Mouse (Mus musculus): ENCODE measurements around the gene Exph5.

The Exph5 gene

GRCm38 (mm10) chr9:53333436-53333835, 32.0 kb downstream of the Exph5 start:
- Histone ChIP-seq H3K27me3 (ENCODE audit: control insufficient read depth, insufficient read depth, low read length, poor library complexity, severe bottlenecking) (no peaks in the 10 kb centered on the region), H3K36me3 (ENCODE audit: control insufficient read depth, insufficient read depth, low read length, poor library complexity, severe bottlenecking) (no peaks in the 10 kb centered on the region)
- DNase-seq (ENCODE audit: low read depth, low spot score) = no peak

- no peaks in the 10 kb centered on the region for H3K36me3 ChIP-seq (ENCODE audit: control insufficient read depth, insufficient read depth, low read length, poor library complexity, severe bottlenecking)
- no peak for DNase-seq (ENCODE audit: low read depth, low spot score)
- no peaks in the 10 kb centered on the region for H3K27me3 ChIP-seq (ENCODE audit: control insufficient read depth, insufficient read depth, low read length, poor library complexity, severe bottlenecking)
Measured at GRCm38 (mm10) chr9:53335131-53335530, 33.7 kb downstream of the Exph5 start.

GRCm38 (mm10) chr9:53339603-53340002, 38.1 kb downstream of the Exph5 start:
- no peak for DNase-seq (ENCODE audit: low read depth, low spot score)
- H3K36me3 ChIP-seq (ENCODE audit: control insufficient read depth, insufficient read depth, low read length, poor library complexity, severe bottlenecking) = no peaks in the 10 kb centered on the region
- no peaks in the 10 kb centered on the region for H3K27me3 ChIP-seq (ENCODE audit: control insufficient read depth, insufficient read depth, low read length, poor library complexity, severe bottlenecking)

DNA sequence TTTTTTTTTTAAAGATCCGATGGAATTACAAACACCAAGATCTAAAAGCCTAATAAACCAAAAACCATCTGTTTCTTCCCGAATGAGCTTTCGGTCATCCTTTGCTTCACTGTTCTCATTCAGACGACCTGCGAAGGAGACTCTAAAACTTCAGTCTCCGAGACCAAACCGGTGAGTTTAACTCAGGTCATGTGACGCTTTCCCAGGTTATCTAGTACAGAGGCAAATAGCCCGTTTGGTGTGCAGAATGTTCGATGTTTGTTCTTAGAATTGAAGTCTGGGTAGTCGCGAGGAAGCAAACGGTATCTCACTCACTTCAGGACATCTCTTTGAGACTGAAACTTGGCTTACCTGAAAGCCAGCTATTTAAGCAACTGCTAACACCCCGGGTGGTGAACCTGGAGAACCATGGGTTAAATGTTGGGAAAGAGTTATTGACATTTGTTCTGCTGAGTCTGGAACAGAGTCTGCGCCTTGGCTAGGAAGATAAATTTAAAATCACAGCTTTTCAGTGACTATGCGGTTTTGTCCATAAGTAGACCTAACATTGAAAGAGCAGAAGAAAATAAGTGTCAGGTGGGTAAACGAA, 39.0 kb downstream of the Exph5 start:
- Histone ChIP-seq H3K36me3 (ENCODE audit: control insufficient read depth, insufficient read depth, low read length, poor library complexity, severe bottlenecking) (no peaks in the 10 kb centered on the region), H3K27me3 (ENCODE audit: control insufficient read depth, insufficient read depth, low read length, poor library complexity, severe bottlenecking) (no peaks in the 10 kb centered on the region)
- DNase-seq (ENCODE audit: low read depth, low spot score) = no peak

GRCm38 (mm10) chr9:53340969-53341368, 39.5 kb downstream of the Exph5 start:
- DNase-seq (ENCODE audit: low read depth, low spot score) = no peak

GRCm38 (mm10) chr9:53341981-53342380, 40.5 kb downstream of the Exph5 start:
- DNase-seq (ENCODE audit: low read depth, low spot score) = no peak
- no peaks in the 10 kb centered on the region for H3K36me3 ChIP-seq (ENCODE audit: control insufficient read depth, insufficient read depth, low read length, poor library complexity, severe bottlenecking)
- no peaks in the 10 kb centered on the region for H3K27me3 ChIP-seq (ENCODE audit: control insufficient read depth, insufficient read depth, low read length, poor library complexity, severe bottlenecking)

More at GRCm38 (mm10) chr9:53340969-53341368, 39.5 kb downstream of the Exph5 start:
- no peaks in the 10 kb centered on the region for H3K27me3 ChIP-seq (ENCODE audit: control insufficient read depth, insufficient read depth, low read length, poor library complexity, severe bottlenecking)
- no peaks in the 10 kb centered on the region for H3K36me3 ChIP-seq (ENCODE audit: control insufficient read depth, insufficient read depth, low read length, poor library complexity, severe bottlenecking)

DNA sequence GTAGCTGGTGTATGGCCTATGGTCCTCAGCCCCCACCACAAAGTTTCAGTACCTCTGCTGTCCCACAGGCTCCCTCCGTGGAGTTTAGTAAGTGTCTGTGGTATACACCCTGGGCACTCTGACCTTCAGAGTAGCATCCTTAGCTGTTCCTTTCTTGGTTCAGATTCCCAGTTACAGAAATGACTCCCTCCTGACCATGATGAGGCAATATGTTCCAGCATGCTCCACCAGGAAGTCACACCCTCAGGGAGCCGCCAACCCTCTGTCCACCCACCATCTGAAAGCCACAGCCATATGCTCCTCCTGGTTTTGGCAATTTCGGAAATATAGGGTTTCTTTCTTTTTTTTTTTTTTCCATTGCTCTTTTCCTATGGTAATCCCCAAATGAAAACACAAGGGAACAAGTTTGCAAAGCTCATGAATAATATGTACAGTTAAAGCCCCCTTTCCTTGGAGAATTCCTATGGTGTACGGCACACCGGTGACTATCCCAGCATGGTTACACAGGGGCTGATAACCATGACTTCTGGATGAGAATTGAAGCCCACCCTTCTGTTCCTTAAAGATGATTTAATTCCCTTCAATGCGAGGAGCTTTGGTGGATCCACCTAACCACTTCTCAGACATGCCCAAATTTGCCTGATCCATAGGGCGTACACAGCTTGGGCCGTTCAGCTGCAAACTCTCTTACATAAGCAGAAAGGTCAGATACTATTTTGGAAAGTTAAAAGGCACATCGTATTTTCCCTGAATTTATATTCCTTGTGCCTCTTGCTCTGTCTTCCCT, 43.4 kb downstream of the Exph5 start:
- DNase-seq (ENCODE audit: low read depth, low spot score) = no peak
- Histone ChIP-seq H3K36me3 (ENCODE audit: control insufficient read depth, insufficient read depth, low read length, poor library complexity, severe bottlenecking) (no peaks in the 10 kb centered on the region), H3K27me3 (ENCODE audit: control insufficient read depth, insufficient read depth, low read length, poor library complexity, severe bottlenecking) (no peaks in the 10 kb centered on the region; the same call in 1 of the 2 replicates)

GRCm38 (mm10) chr9:53345728-53346127, 44.3 kb downstream of the Exph5 start:
- DNase-seq (ENCODE audit: low read depth, low spot score) = no peak
- Histone ChIP-seq H3K27me3 (ENCODE audit: control insufficient read depth, insufficient read depth, low read length, poor library complexity, severe bottlenecking) (no peaks in the 10 kb centered on the region; the same call in 1 of the 2 replicates), H3K36me3 (ENCODE audit: control insufficient read depth, insufficient read depth, low read length, poor library complexity, severe bottlenecking) (no peaks in the 10 kb centered on the region)

DNA sequence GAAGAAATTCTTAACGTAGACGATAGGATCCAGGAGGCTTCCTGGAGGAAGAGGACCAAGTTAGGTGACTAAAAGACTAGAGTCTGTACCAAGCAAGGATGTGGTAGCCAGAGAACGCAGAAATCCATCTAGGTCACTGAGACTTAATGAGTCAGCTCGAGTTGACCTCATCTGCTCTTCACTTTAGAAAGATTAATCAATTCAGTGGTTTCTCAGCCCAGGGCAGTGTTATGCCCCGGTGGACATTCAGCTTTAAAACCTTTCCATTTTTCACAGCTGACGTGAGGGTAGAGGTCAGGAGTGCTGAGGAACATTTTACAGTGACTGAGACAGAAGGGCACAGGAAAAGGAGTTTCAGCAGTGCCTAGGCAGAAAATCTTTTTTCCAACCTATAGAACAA, 44.9 kb downstream of the Exph5 start:
- Histone ChIP-seq H3K36me3 (ENCODE audit: control insufficient read depth, insufficient read depth, low read length, poor library complexity, severe bottlenecking) (no peaks in the 10 kb centered on the region), H3K27me3 (ENCODE audit: control insufficient read depth, insufficient read depth, low read length, poor library complexity, severe bottlenecking) (no peaks in the 10 kb centered on the region; the same call in 1 of the 2 replicates)
- DNase-seq (ENCODE audit: low read depth, low spot score) = no peak

GRCm38 (mm10) chr9:53349211-53349610, 47.7 kb downstream of the Exph5 start:
- H3K27me3 ChIP-seq (ENCODE audit: control insufficient read depth, insufficient read depth, low read length, poor library complexity, severe bottlenecking) = no peaks in the 10 kb centered on the region; the same call in 1 of the 2 replicates
- no peak for DNase-seq (ENCODE audit: low read depth, low spot score)
- no peaks in the 10 kb centered on the region for H3K36me3 ChIP-seq (ENCODE audit: control insufficient read depth, insufficient read depth, low read length, poor library complexity, severe bottlenecking)

DNA sequence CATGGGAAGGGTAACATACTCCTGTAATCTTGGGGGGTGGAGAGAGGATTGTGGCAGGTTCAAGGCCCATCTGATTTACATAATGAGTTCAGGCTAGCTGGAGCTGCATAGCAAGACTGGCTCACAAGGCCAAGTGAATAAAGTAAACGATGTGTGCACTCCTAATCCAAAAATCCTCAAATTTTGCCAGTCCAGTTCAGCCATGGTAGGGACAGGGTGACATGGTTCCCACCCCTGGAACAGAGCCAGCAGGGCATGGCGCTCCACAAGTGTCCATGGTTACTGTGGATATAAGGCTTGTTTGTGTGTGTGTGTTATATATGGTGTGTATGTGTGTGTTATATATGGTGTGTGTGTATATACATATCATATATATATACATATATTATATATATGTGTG, 48.9 kb downstream of the Exph5 start:
- H3K36me3 ChIP-seq (ENCODE audit: control insufficient read depth, insufficient read depth, low read length, poor library complexity, severe bottlenecking) = no peaks in the 10 kb centered on the region
- no peak for DNase-seq (ENCODE audit: low read depth, low spot score)
- H3K27me3 ChIP-seq (ENCODE audit: control insufficient read depth, insufficient read depth, low read length, poor library complexity, severe bottlenecking) = no peaks in the 10 kb centered on the region; the same call in 1 of the 2 replicates

GRCm38 (mm10) chr9:53351899-53352298, 50.4 kb downstream of the Exph5 start:
- DNase-seq (ENCODE audit: low read depth, low spot score) = no peak
- Histone ChIP-seq H3K27me3 (ENCODE audit: control insufficient read depth, insufficient read depth, low read length, poor library complexity, severe bottlenecking) (no peaks in the 10 kb centered on the region; the same call in 1 of the 2 replicates), H3K36me3 (ENCODE audit: control insufficient read depth, insufficient read depth, low read length, poor library complexity, severe bottlenecking) (no peaks in the 10 kb centered on the region)

DNA sequence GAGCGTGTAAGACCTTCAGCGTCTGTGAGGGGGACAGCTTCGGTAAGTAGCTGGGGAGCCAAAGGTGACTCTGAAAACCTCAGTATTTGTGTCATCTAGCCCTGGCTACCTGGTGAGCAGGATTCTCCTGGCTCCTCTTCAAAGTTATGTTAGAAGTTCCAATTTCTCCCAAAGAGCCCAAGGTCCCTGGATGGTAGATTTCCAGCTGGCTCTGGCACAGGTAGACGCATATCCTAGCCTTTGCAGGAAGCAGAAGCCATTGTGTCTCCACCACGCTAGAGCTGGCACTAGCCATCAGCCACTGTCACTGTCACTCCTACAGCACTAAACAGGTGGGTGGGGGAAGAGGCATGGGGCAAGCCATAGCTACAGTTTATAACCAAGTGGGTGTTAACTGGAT, 51.7 kb downstream of the Exph5 start:
- Histone ChIP-seq H3K27me3 (ENCODE audit: control insufficient read depth, insufficient read depth, low read length, poor library complexity, severe bottlenecking) (no peaks in the 10 kb centered on the region; the same call in 1 of the 2 replicates), H3K36me3 (ENCODE audit: control insufficient read depth, insufficient read depth, low read length, poor library complexity, severe bottlenecking) (no peaks in the 10 kb centered on the region)
- no peak for DNase-seq (ENCODE audit: low read depth, low spot score)

GRCm38 (mm10) chr9:53356219-53357155, 55.0 kb downstream of the Exph5 start:
- H3K27me3 ChIP-seq (ENCODE audit: control insufficient read depth, insufficient read depth, low read length, poor library complexity, severe bottlenecking) = no peaks in the 10 kb centered on the region
- H3K36me3 ChIP-seq (ENCODE audit: control insufficient read depth, insufficient read depth, low read length, poor library complexity, severe bottlenecking) = no peaks in the 10 kb centered on the region
- DNase-seq (ENCODE audit: low read depth, low spot score) = no peak

DNA sequence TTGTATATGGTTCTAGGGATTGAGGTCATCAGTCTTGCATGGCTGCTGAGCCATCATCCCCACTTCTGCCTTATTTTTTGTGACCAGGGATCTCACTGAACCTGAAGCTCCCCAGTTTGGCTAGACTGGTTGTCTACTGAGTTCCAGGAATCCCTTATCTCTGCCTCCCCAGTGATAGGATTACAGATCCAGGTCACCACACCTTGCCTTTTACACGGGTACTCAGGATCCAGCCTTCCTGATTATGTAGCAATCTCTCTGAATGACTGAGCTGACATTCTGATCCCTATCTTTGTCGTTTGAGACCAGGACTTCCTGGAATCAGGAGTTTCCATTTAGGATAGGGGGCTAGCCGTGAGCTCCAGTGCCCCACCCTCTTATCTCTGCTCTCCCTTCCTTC, 69.9 kb downstream of the Exph5 start:
- no peak for DNase-seq (ENCODE audit: low read depth, low spot score)
- no peaks in the 10 kb centered on the region for H3K27me3 ChIP-seq (ENCODE audit: control insufficient read depth, insufficient read depth, low read length, poor library complexity, severe bottlenecking)
- no peaks in the 10 kb centered on the region for H3K36me3 ChIP-seq (ENCODE audit: control insufficient read depth, insufficient read depth, low read length, poor library complexity, severe bottlenecking)

All from splenic B cell, adult 2 months (primary cell).